Mouse (Mus musculus) fibroblast of lung, adult 2 months (primary cell): ENCODE measurements around the gene 2410004B18Rik.

Experiments used
- DNase-seq: peaks from one replicate; pipeline ENCODE4 v3.0.0-alpha.2; 2011; ENCODE audit warnings: low read depth

2410004B18Rik gene

GRCm38 (mm10) chr3:145929525-145930400, 8.1 kb upstream of the 2410004B18Rik start:
- no peak for DNase-seq

DNA sequence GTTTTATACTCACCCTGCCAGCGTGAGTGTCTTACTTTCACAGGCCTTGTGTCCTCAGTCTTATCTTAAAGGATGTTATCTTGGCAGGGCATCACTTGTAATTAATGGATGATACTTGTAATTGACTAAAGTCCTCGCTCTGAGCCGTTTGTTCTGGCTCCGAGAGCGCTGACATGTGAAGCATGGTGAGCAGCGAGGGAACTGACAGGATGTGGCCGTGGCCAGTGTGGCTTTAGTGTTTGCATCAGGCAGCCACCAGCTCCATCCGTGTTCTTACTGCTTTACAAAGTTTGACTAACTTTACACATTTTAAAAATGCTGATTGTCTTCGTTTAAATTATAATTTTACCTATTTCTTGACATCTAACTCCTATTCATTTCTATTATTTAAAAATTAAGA, 4.0 kb upstream of the 2410004B18Rik start:
- DNase-seq, result no peak

- DNase-seq, result no peak
Observed at GRCm38 (mm10) chr3:145938405-145939349, 863 bp downstream of the 2410004B18Rik start.

- DNase-seq, result no peak
Observed at GRCm38 (mm10) chr3:145939402-145939801, 1.6 kb downstream of the 2410004B18Rik start.

GRCm38 (mm10) chr3:145939971-145940370, 2.2 kb downstream of the 2410004B18Rik start:
- no peak for DNase-seq

DNA sequence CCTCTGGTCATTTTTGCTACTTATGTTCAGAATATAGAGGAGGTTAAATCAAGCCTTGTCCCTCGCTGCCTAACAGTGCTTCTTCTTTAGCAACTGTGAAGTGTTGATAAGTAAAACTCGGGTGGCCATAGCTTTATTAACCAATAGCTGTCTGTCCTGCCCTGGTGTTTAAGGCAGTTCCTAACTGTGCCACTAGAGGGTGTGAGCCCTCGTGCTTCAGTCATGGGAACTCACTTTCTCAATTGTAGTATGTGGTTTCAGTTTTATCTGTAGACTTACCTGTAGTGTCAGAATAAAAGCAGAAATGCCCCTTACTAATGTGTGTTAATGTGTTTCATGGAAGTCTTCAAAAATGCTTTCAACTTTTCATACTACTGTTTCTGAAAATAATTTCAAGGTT, 4.2 kb downstream of the 2410004B18Rik start:
- peak; percentile 59 for DNase-seq

- DNase-seq, result no peak
Observed at GRCm38 (mm10) chr3:145944348-145944747, 6.5 kb downstream of the 2410004B18Rik start.

DNA sequence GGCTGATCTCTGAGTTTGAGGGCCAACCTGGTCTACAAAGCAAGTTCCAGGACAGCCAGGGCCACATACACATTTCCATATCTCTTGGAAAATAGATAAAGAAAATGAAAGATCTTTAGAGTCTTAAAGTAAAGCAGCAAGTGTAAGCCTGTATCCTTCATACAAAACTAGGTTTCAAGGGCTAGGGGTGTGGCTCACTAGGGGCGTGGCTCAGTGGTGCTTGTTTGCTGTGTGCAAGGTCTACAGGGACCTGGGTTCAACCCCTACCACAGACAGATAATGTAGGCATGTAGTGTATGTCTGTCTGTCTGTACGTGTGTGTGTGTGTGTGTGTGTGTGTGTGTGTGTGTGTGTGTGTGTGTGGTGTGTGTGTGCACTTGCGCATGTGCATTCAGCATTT, 8.1 kb downstream of the 2410004B18Rik start:
- no peak for DNase-seq

DNA sequence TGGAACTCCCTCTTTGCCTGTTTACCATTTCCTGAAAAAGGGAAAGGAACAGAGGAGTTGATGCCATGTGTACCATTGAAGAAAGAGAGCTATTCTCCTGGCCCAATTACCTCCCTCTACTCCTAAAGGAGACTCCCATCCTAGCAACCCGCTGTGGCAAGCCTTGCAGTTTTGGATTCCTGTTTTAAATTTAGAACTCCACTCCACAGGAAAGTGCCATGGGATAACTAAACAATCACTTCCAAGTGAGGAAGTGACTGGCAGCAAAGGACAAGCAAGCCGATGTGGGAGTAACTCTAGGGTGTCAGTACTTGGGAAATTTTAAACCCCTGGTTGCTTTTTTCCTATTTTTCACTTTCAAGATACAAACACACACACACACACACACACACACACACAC, 8.8 kb downstream of the 2410004B18Rik start:
- no peak for DNase-seq

DNA sequence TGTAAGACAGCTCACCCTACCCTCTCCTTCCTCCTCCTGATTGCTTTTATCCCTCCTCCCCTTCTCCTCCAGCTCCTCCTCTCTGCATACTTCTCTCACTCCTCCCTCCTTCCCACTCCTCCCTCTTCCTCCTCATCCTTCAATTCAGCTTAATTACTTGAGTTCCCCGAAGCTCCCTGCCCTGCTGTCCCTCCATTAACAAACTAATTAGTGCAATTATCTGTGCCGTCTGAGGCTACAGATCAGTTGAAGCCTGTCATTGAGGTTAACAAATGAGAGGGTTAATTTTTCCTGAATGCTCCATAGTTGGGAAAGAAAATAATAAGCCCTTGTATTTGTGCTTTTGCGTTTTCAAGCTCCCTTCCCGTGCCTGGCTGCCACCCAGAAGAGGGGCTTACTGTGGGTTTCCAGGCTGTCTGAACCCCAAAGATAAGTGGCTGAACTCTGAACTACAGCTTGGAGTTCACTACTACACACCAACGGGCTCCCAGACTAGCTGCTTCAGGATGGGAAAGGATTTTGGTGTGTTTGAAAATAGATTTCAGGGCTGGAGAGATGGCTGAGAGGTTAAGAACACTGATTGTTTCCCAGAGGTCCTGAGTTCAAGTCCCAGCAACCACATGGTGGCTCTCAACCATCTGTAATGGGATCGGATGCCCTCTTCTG, 9.9 kb downstream of the 2410004B18Rik start:
- no peak for DNase-seq

GRCm38 (mm10) chr3:145950034-145950814, 12.4 kb downstream of the 2410004B18Rik start:
- peak; percentile 44 for DNase-seq

DNA sequence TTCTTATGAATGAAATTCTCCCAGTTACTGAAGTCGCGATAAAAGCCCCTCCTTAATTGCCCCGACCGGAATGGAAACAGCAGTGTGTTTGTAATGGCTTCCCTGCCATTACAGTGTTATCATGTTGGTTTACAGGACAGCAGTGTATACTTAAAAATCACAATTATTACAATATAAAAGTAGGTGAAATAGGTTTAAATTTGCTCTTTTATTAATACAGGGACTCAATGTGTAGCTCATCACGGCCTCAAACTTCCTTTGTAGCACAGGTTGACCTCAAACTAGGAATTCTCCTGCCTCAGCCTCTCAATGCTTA, 13.0 kb downstream of the 2410004B18Rik start:
- DNase-seq, result no peak

- DNase-seq, result peak; percentile 21
Observed at GRCm38 (mm10) chr3:145951287-145952165, 13.7 kb downstream of the 2410004B18Rik start.

- DNase-seq, result no peak
Observed at GRCm38 (mm10) chr3:145952945-145953344, 15.1 kb downstream of the 2410004B18Rik start.

DNA sequence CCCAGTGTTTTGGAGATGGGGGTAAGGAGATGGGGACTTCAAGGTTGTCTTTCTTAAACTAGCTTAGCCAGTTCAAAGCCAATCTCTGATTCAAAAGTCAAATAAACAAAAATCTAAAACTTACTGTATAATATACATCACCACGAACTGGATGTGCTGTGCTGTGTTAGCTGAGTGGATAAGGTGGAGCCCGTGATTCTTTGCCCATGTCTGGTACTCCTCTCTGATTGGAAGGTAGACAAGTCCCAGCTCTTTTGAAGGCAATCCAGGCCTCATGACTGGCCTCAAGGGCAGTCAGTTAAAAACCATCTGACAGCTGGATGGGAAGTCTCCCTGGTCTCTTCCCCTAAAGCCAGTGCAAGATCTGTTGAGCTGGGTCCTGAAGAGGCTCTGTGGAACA, 15.6 kb downstream of the 2410004B18Rik start:
- DNase-seq, result no peak

DNA sequence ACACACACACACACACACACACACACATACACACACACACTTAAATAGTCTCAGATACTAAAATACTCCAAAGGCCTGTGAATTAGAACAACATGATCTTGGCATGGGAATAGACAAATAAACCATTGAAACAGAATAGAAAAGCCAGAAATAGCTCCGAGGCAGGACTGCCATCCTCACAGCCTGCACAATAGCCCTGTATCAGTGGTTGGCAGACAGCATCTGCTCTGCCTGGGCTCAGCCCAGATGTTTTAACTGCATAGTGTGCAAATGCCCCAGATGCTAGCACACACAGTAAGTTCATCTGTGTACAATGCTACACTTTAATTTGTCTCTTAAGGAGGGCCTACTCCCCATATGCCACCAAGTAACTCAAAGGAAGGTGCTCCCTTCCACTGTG, 22.0 kb downstream of the 2410004B18Rik start:
- no peak for DNase-seq

DNA sequence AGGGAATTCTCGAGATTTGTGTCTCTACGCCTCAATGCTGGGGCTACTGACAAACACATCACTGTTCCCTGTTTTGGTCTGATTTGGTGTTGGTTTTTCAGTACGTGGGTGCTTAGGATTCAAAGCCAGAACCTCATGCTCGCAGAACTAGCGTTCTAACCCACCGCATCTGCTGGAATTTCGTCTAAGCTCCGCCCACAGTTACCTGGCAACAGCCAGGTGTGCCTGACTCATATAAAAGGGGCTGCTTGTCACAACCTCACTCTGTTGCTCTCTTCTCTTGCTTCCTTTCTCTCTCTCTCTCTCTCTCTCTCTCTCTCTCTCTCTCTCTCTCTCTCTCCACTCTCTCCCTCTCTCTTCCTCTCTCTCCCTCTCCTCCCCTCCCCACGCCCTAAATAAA, 24.6 kb downstream of the 2410004B18Rik start:
- no peak for DNase-seq

- no peak for DNase-seq
Observed at GRCm38 (mm10) chr3:145963101-145964017, 25.5 kb downstream of the 2410004B18Rik start.

DNA sequence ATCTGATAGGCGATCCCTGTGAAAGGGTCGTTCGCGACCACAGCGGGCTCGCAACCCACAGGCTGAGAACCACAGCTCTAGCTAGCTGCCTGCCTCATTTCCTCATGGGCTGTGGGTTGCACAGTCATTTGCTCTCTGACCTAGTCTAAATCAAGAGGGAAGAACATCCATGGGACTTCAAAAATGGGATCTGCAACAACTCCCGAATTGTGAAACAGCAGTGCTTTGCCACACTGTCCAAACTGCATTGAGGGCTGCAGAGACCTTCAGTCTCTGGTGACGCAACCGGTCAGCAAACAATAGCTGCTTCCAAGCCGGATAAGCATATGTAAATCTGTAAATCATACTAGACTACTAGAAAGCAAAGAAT, 26.2 kb downstream of the 2410004B18Rik start:
- DNase-seq, result no peak

DNA sequence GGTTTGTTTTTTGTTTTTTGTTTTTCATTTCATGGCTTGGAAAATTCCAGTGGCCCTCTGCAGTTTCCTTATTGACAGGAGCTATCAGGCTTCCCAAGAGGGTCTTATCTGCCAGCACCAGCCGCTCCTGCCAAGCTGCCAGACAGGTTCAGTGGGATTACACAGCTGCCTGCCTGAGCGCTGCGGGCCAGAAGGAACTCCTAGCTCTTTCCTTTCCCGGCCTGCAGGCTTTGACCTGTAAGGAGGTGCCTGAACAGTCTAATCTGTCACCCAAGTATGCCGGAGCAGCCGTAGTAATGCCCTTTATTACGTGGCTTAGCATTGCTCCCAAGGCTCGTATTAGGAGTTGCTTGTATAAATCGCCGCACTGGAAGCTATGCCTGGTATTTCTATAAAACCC, 26.7 kb downstream of the 2410004B18Rik start:
- DNase-seq, result no peak
